Mouse (Mus musculus) limb, embryonic 15.5 days (tissue): ENCODE measurements around the gene Smarca4. TPM values are rescaled to one million over a fixed set of nuclear protein-coding genes. Genes with fewer than 3 reads are reported as not detected.

ENCODE experiments used
- ATAC-seq: fragments of 200-750 bp; cut with Nextera tagmentation; 2 replicates; pipeline ENCODE4 v1.8.0; 2017; ENCODE audit warnings: low read depth, moderate TSS enrichment; ENCODE audit not compliant: insufficient number of reproducible peaks, low FRiP score, low TSS enrichment
- H3K27ac ChIP-seq: fragments of 300-500 bp; sonication (generic); 2 replicates; pipeline ENCODE4 v1.5.1; 2015; ENCODE audit warnings: moderate library complexity, mild to moderate bottlenecking, inconsistent platforms
- H3K27me3 ChIP-seq: fragments of 300-500 bp; sonication (generic); 2 replicates; pipeline ENCODE4 v1.6.1; 2015; ENCODE audit warnings: inconsistent platforms
- H3K36me3 ChIP-seq: fragments of 300-500 bp; sonication (generic); 2 replicates; pipeline ENCODE4 v1.6.1; 2015; ENCODE audit warnings: inconsistent platforms
- H3K4me1 ChIP-seq: fragments of 300-500 bp; sonication (generic); 2 replicates; pipeline ENCODE4 v1.6.1; 2015; ENCODE audit warnings: inconsistent platforms
- H3K4me2 ChIP-seq: fragments of 300-500 bp; sonication (generic); 2 replicates; pipeline ENCODE4 v1.6.1; 2015; ENCODE audit warnings: mild to moderate bottlenecking, inconsistent platforms
- H3K4me3 ChIP-seq: fragments of 300-500 bp; sonication (generic); 2 replicates; pipeline ENCODE4 v1.5.1; 2015; ENCODE audit warnings: mild to moderate bottlenecking, inconsistent platforms
- H3K9ac ChIP-seq: fragments of 300-500 bp; sonication (generic); 2 replicates; pipeline ENCODE4 v1.6.1; 2015; ENCODE audit warnings: inconsistent platforms
- H3K9me3 ChIP-seq: fragments of 300-500 bp; sonication (generic); 2 replicates; pipeline ENCODE4 v1.6.1; 2016; ENCODE audit warnings: inconsistent platforms
- WGBS: fragments of 180-500 bp; shearing (Covaris S2); methylation state at CpG from one replicate; pipeline ENCODE4 v1.1.7; 2015; 5-methylcytosine and 5-hydroxymethylcytosine counted together
- polyA plus RNA-seq: library from polyadenylated mRNA; unstranded; fragments of >200 nt; fragmentation: Nextera tagmentation; extraction: Ambion mirVana; gene quantifications from 2 replicates; pipeline ENCODE4 v1.2.1, GENCODE M21; 2015

The Smarca4 gene
- 65.4 and 68.7 TPM in 2 replicates for polyA plus RNA-seq

GRCm38 (mm10) chr9:21615617-21616231, at the start of gene Smarca4:
Smarca4 (plus strand) TSS chr9:21616169.
- Histone ChIP-seq H3K36me3 (no peaks in the 10 kb centered on the region), H3K9me3 (no peaks in the 10 kb centered on the region), H3K4me2 (peak within 1 kb of the TSS; percentile 60), H3K27ac (peak within 1 kb of the TSS; percentile 98), H3K9ac (peak within 1 kb of the TSS; percentile 85), H3K4me3 (peak within 1 kb of the TSS; percentile 83), H3K4me1 (peaks cover 18% of the 10 kb centered on the region), H3K27me3 (no peaks in the 10 kb centered on the region)
- ATAC-seq = peak; percentile 93
- WGBS = under 1% methylated on average over 38 of the region's 45 CpGs

DNA sequence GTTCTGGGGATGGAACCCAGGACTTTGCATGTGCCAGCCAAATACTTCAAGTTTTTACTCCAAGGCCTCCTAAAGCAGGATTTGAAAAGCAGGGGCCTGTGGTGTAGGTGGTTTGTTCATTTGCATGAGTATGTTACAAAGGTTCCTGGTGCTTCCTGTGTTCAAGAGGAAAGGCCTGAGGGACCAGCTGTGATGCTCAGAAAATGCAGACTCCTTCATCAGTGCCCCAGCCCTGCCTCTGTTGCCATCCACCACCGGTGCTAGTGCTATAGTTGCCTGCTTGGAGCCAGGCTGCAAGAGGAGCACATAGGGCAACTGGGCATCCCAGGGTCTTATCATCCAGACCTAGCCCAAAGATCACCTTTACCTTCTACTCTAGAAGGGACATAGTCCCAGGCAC, 49.4 kb upstream of the Smarca4 start:
- no peak for ATAC-seq
- H3K27me3 ChIP-seq = no peaks in the 10 kb centered on the region
- H3K27ac ChIP-seq = no peak overlapping the region
- no peaks in the 10 kb centered on the region for H3K9me3 ChIP-seq
- H3K36me3 ChIP-seq = peaks cover 40% of the 10 kb centered on the region
- H3K4me2 ChIP-seq = no peak overlapping the region
- 91% methylated on average over 1 of the region's 1 CpGs for WGBS
- H3K4me1 ChIP-seq = no peaks in the 10 kb centered on the region
- no peak overlapping the region for H3K9ac ChIP-seq
- H3K4me3 ChIP-seq = no peak overlapping the region

DNA sequence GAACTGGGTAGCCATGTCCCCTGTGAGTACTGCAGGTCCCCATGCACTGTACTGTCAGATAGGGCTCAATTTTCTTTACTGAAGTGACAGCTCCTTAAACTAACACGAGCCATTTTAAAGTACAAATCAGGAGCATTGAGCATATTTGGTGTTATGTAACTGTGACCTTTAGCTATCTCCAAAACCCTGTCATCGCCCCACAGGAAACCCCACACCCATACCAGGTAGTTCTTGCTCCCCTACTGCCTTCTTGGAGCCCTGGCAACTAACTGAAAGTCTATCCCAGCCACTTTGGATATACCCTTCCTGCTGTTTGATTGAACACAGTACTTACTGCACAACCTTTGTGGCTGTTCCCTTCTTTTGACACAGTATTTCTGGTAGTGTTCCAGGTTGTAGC, 48.9 kb upstream of the Smarca4 start:
- Histone ChIP-seq H3K36me3 (peaks cover 40% of the 10 kb centered on the region), H3K4me1 (no peaks in the 10 kb centered on the region), H3K27me3 (no peaks in the 10 kb centered on the region), H3K9ac (no peak overlapping the region), H3K9me3 (no peaks in the 10 kb centered on the region), H3K4me2 (no peak overlapping the region), H3K27ac (no peak overlapping the region), H3K4me3 (no peak overlapping the region)
- 75% methylated on average over 2 of the region's 2 CpGs for WGBS
- no peak for ATAC-seq

DNA sequence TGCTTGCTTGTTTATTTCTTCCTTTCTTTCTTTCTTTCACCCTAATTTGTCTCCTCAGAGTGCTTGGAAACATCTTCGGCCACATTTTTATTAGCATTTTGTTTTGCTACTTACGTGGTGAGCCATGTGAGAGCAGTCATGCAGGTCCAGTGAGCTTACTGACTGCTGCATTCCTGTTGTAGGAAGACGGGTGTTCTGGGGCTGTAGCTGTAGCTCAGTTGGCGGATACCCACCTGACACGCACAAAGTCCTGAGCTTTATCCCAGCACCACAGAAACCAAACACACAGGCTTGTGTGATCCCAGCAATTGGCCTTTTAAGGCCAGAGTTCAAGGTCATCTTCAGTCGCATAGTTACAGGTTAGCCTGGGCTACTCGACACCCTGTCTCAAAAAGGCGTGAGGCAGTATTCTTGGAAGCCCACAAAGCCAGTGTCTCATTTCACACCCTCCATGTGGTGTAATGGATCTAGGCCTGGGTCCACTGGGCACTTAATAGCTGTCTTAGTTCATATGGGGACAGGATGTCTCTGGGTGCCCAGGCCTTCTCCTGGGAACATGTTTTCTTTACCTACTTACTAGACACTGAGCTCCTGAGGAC, 47.2 kb upstream of the Smarca4 start:
- H3K4me2 ChIP-seq = no peak overlapping the region
- H3K4me1 ChIP-seq = no peaks in the 10 kb centered on the region
- 85% methylated on average over 8 of the region's 8 CpGs for WGBS
- no peak overlapping the region for H3K4me3 ChIP-seq
- no peaks in the 10 kb centered on the region for H3K27me3 ChIP-seq
- H3K36me3 ChIP-seq = peaks cover 56% of the 10 kb centered on the region
- H3K9ac ChIP-seq = no peak overlapping the region
- no peak overlapping the region for H3K27ac ChIP-seq
- no peak for ATAC-seq
- H3K9me3 ChIP-seq = no peaks in the 10 kb centered on the region

DNA sequence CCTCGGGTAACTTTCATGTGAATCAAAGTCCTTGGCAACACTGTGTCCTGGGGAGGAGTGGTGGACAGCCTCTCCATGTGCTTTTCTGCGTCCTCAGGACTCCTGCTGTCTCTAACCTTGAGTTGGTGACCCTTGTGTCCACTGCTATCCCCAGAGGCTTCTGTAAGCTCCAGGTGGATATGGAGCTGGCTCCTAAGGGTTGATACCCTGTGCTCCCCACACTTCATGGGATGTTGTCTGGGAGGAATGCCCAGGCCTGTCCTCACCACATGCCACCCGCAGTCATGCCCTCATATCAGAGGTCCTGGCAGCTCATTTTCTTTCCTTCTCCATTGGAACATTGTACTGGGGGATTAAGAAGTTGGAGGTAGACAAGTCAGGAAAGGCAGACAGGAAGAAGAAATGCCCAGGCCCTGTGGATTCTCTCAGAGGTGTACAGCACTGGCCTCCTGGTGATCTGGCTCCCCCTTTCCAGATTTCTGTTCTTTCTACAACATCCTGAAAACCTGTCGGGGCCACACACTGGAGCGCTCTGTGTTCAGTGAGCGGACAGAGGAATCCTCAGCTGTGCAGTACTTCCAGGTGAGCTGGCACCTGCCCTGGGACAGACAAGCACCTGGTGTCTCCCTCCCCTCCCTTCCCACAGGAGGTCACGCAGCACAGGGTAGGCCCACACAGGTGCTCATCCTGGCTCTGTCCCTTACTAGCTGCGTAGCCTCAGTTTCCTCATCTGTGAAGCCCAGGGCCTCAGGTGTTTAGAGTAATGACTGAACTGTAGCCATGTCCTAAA, 41.8 kb upstream of the Smarca4 start:
- H3K4me3 ChIP-seq = no peak overlapping the region
- H3K9ac ChIP-seq = no peak overlapping the region
- ATAC-seq = no peak
- no peaks in the 10 kb centered on the region for H3K9me3 ChIP-seq
- H3K4me2 ChIP-seq = no peak overlapping the region
- H3K27me3 ChIP-seq = no peaks in the 10 kb centered on the region
- 92% methylated on average over 8 of the region's 8 CpGs for WGBS
- H3K36me3 ChIP-seq = peaks cover 96% of the 10 kb centered on the region
- no peak overlapping the region for H3K27ac ChIP-seq
- H3K4me1 ChIP-seq = no peaks in the 10 kb centered on the region

- 93% methylated on average over 10 of the region's 10 CpGs for WGBS
- H3K27ac ChIP-seq = no peak overlapping the region
- no peak overlapping the region for H3K4me3 ChIP-seq
- no peak overlapping the region for H3K4me2 ChIP-seq
- H3K9ac ChIP-seq = no peak overlapping the region
- peaks cover 97% of the 10 kb centered on the region for H3K36me3 ChIP-seq
- no peaks in the 10 kb centered on the region for H3K9me3 ChIP-seq
- H3K27me3 ChIP-seq = no peaks in the 10 kb centered on the region
- no peaks in the 10 kb centered on the region for H3K4me1 ChIP-seq
- no peak for ATAC-seq
Observed at GRCm38 (mm10) chr9:21575253-21575652, 40.7 kb upstream of the Smarca4 start.

DNA sequence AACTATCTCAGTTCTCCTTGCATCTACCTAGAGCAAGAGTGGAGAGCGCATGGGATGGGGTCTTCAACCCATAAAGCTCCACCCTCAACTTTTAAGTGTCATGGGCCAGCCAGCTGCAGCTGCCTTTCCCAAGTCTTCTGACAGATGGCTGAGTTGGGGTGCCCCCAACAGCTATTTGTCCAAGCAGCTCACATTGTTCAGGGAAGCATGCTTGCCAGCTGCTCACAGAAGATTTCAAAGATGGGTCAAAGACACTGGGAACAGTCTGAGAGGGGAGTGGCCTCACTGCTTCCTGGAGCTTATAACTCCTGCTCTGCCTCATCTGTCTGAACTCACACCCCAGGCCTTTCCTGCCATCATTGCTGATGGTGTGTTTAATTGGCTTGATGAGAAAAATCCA, 39.7 kb upstream of the Smarca4 start:
- H3K4me1 ChIP-seq = no peaks in the 10 kb centered on the region
- H3K4me2 ChIP-seq = no peak overlapping the region
- H3K27ac ChIP-seq = no peak overlapping the region
- no peak overlapping the region for H3K4me3 ChIP-seq
- no peaks in the 10 kb centered on the region for H3K9me3 ChIP-seq
- 70% methylated on average over 1 of the region's 1 CpGs for WGBS
- 0 out of 2 replicates have a peak, but pooled peaks have one; percentile 9 for ATAC-seq
- no peaks in the 10 kb centered on the region for H3K27me3 ChIP-seq
- H3K9ac ChIP-seq = no peak overlapping the region
- H3K36me3 ChIP-seq = peaks cover 98% of the 10 kb centered on the region

DNA sequence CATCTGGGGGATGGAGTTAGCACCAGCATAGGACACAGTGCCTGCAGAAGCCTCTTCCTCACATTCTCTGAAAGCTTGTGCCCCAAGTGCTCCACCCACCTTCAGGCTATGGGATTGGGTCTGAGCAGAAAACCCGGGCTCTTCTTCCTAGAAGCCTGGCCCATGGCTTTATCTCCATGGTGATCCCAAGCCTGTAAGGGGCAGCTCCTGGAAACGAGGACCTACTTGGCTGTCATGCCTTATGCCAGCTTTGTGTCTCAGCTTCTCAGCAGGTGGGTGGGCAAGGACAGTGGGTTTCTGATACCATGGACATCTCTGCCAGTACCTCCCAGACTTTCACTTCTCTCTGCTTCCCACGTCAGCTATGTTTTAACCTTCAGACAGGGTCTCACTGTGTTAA, 37.7 kb upstream of the Smarca4 start:
- H3K9ac ChIP-seq = no peak overlapping the region
- H3K27ac ChIP-seq = no peak overlapping the region
- no peak overlapping the region for H3K4me3 ChIP-seq
- no peak overlapping the region for H3K4me2 ChIP-seq
- no peak for ATAC-seq
- no peaks in the 10 kb centered on the region for H3K4me1 ChIP-seq
- 79% methylated on average over 3 of the region's 3 CpGs for WGBS
- H3K36me3 ChIP-seq = peaks cover 98% of the 10 kb centered on the region
- no peaks in the 10 kb centered on the region for H3K9me3 ChIP-seq
- no peaks in the 10 kb centered on the region for H3K27me3 ChIP-seq

DNA sequence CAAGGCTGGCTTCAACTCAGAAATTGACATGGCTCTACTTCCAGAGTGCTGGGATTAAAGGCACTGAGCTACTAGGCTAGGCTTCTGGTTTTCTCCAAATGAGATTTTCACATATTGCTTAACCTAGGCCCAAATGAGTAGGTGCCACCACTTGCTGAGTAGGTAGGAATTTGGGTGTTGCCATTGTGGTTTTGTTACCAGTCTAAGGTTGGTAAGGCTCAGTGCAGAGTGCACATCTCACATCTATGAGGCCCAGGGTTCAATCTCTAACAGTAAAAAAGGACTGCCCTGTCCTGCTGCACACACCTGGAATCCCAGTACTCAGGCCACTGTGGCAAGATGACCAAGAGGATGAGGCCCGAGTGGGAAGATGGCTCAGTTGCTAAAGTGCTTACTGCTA, 30.6 kb upstream of the Smarca4 start:
- Histone ChIP-seq H3K27ac (no peak overlapping the region), H3K27me3 (no peaks in the 10 kb centered on the region), H3K36me3 (peaks cover 99% of the 10 kb centered on the region), H3K4me1 (peaks cover 2% of the 10 kb centered on the region; the same call in 1 of the 2 replicates), H3K9me3 (no peaks in the 10 kb centered on the region), H3K9ac (no peak overlapping the region), H3K4me2 (no peak overlapping the region), H3K4me3 (no peak overlapping the region)
- no peak for ATAC-seq
- WGBS = 89% methylated on average over 1 of the region's 1 CpGs

DNA sequence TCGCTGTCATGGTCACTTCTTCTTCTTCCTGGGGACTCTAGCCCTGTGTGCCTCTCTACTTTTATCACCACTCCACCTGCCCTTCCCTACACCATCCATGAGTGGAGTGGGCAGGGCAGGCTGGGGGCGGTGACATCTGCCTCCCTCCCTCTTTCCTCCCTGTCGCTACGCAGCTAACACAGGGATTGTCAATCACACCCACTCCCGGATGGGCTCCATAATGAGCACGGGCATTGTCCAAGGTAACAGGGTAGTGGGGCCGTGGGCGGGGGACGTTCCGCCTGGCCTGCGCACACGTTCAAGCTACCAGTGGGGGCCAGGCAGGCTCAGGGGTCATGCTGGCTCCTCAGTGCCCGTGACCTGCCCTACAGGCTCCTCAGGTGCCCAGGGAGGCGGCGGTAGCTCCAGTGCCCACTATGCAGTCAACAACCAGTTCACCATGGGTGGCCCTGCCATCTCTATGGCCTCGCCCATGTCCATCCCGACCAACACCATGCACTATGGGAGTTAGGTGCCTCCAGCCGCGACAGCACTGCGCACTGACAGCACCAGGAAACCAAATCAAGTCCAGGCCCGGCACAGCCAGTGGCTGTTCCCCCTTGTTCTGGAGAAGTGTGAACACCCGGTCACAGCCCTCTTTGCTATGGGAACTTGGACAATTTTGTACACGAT, 28.2 kb upstream of the Smarca4 start:
- no peak overlapping the region for H3K4me3 ChIP-seq
- no peak overlapping the region for H3K27ac ChIP-seq
- H3K4me2 ChIP-seq = no peak overlapping the region
- no peak for ATAC-seq
- no peak overlapping the region for H3K9ac ChIP-seq
- no peaks in the 10 kb centered on the region for H3K9me3 ChIP-seq
- H3K4me1 ChIP-seq = peaks cover 14% of the 10 kb centered on the region
- no peaks in the 10 kb centered on the region for H3K27me3 ChIP-seq
- H3K36me3 ChIP-seq = peaks cover 83% of the 10 kb centered on the region
- 88% methylated on average over 23 of the region's 23 CpGs for WGBS

DNA sequence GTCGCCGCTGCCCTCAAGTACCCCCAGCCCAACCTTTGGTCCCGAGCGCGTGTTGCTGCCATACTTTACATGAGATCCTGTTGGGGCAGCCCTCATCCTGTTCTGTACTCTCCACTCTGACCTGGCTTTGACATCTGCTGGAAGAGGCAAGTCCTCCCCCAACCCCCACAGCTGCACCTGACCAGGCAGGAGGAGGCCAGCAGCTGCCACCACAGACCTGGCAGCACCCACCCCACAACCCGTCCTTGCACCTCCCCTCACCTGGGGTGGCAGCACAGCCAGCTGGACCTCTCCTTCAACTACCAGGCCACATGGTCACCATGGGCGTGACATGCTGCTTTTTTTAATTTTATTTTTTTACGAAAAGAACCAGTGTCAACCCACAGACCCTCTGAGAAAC, 27.6 kb upstream of the Smarca4 start:
- no peak overlapping the region for H3K4me2 ChIP-seq
- no peak overlapping the region for H3K4me3 ChIP-seq
- H3K9me3 ChIP-seq = no peaks in the 10 kb centered on the region
- H3K36me3 ChIP-seq = peaks cover 78% of the 10 kb centered on the region
- H3K27me3 ChIP-seq = no peaks in the 10 kb centered on the region
- H3K4me1 ChIP-seq = peaks cover 15% of the 10 kb centered on the region
- H3K9ac ChIP-seq = no peak overlapping the region
- ATAC-seq = no peak
- 89% methylated on average over 8 of the region's 8 CpGs for WGBS
- H3K27ac ChIP-seq = no peak overlapping the region

- Histone ChIP-seq H3K9me3 (no peaks in the 10 kb centered on the region), H3K4me1 (peaks cover 27% of the 10 kb centered on the region), H3K4me3 (no peak overlapping the region), H3K9ac (no peak overlapping the region), H3K4me2 (no peak overlapping the region), H3K36me3 (peaks cover 66% of the 10 kb centered on the region), H3K27ac (no peak overlapping the region), H3K27me3 (no peaks in the 10 kb centered on the region)
- no peak for ATAC-seq
- WGBS = 92% methylated on average over 5 of the region's 5 CpGs
Observed at GRCm38 (mm10) chr9:21589538-21589937, 26.4 kb upstream of the Smarca4 start.
